Mouse (Mus musculus): ENCODE data around the gene Mgat5b.
"Not testable (repeated sequence)": the region's sequence is repeated elsewhere in the genome, so short reads cannot be mapped to it uniquely, and the experiment has no call there.

DNA sequence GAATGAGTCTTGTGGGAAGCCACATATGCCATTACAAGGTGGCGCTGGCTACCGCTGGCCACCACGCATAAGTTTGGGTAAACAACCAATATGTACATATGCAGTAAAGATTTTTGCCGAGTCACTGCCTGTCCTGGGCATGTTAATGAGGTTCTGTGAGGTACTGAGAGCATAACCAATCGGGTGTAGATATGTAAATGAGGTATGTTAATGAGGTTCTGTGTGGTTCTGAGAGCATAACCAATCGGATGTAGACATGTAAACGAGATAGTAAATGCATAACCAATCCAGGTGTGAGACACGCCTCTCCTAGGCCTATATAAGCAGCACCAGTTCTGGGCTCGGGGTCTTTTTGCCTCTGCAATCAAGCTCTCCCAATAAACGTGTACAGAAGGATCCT, 16.1 kb upstream of the Mgat5b start:
- not testable (repeated sequence) for TF ChIP-seq POLR2A (IDR thresholded peaks at IDR 0.05; ENCODE audit: low read depth, low read length); CTCF (IDR thresholded peaks at IDR 0.05; ENCODE audit: extremely low read depth, insufficient read depth, insufficient read length, insufficient replicate concordance)
